Mouse (Mus musculus): ENCODE data around the gene Mecom.
"Not testable (repeated sequence)": the region's sequence is repeated elsewhere in the genome, so short reads cannot be mapped to it uniquely, and the experiment has no call there.

Gene Mecom

GRCm38 (mm10) chr3:30445247-30445969, 102.4 kb downstream of the Mecom start:
- no peak for DNase-seq (ENCODE audit: low read depth)

GRCm38 (mm10) chr3:30441646-30442045, 106.2 kb downstream of the Mecom start:
- DNase-seq (ENCODE audit: low read depth): peak; percentile 59

- DNase-seq (ENCODE audit: low read depth): no peak
Measured at GRCm38 (mm10) chr3:30438007-30438406, 109.8 kb downstream of the Mecom start.

GRCm38 (mm10) chr3:30436561-30436960, 111.2 kb downstream of the Mecom start:
- DNase-seq (ENCODE audit: low read depth): no peak

GRCm38 (mm10) chr3:30436131-30436530, 111.7 kb downstream of the Mecom start:
- no peak for DNase-seq (ENCODE audit: low read depth)

- no peak for DNase-seq (ENCODE audit: low read depth)
Measured at GRCm38 (mm10) chr3:30428877-30429276, 118.9 kb downstream of the Mecom start.

- DNase-seq (ENCODE audit: low read depth): no peak
Measured at GRCm38 (mm10) chr3:30424036-30424435, 123.8 kb downstream of the Mecom start.

- DNase-seq (ENCODE audit: low read depth): not testable (repeated sequence)
Measured at GRCm38 (mm10) chr3:30421948-30422347, 125.9 kb downstream of the Mecom start.

- DNase-seq (ENCODE audit: low read depth): peak; percentile 65
Measured at GRCm38 (mm10) chr3:30420899-30421298, 126.9 kb downstream of the Mecom start.

GRCm38 (mm10) chr3:30414173-30414572, 133.6 kb downstream of the Mecom start:
- no peak for DNase-seq (ENCODE audit: low read depth)

- DNase-seq (ENCODE audit: low read depth): no peak
Measured at GRCm38 (mm10) chr3:30410778-30411177, 137.0 kb downstream of the Mecom start.

- DNase-seq (ENCODE audit: low read depth): no peak
Measured at GRCm38 (mm10) chr3:30404821-30405220, 143.0 kb downstream of the Mecom start.

GRCm38 (mm10) chr3:30398911-30399310, 148.9 kb downstream of the Mecom start:
- no peak for DNase-seq (ENCODE audit: low read depth)

- DNase-seq (ENCODE audit: low read depth): no peak
Measured at GRCm38 (mm10) chr3:30394911-30395310, 152.9 kb downstream of the Mecom start.

- DNase-seq (ENCODE audit: low read depth): no peak
Measured at GRCm38 (mm10) chr3:30392662-30393061, 155.1 kb downstream of the Mecom start.

GRCm38 (mm10) chr3:30392218-30392617, 155.6 kb downstream of the Mecom start:
- peak; percentile 68 for DNase-seq (ENCODE audit: low read depth)

GRCm38 (mm10) chr3:30390346-30390745, 157.5 kb downstream of the Mecom start:
- DNase-seq (ENCODE audit: low read depth): no peak

GRCm38 (mm10) chr3:30380273-30380672, 167.5 kb downstream of the Mecom start:
- DNase-seq (ENCODE audit: low read depth): peak; percentile 32

- no peak for DNase-seq (ENCODE audit: low read depth)
Measured at GRCm38 (mm10) chr3:30379301-30379700, 168.5 kb downstream of the Mecom start.

GRCm38 (mm10) chr3:30371472-30371871, 176.3 kb downstream of the Mecom start:
- no peak for DNase-seq (ENCODE audit: low read depth)

- no peak for DNase-seq (ENCODE audit: low read depth)
Measured at GRCm38 (mm10) chr3:30370860-30371455, 176.8 kb downstream of the Mecom start.

GRCm38 (mm10) chr3:30366621-30367020, 181.2 kb downstream of the Mecom start:
- DNase-seq (ENCODE audit: low read depth): peak; percentile 68

- DNase-seq (ENCODE audit: low read depth): no peak
Measured at GRCm38 (mm10) chr3:30361190-30361589, 186.6 kb downstream of the Mecom start.

Data from NIH3T3 (cell line).